Mouse (Mus musculus): Measurements from ENCODE around the gene Wdtc1. TPM values are rescaled to one million over a fixed set of nuclear protein-coding genes. Genes with fewer than 3 reads are reported as not detected.

The Wdtc1 gene
- polyA plus RNA-seq, 2 experiments from 2014 or later = 5.5 to 8.9 TPM

GRCm38 (mm10) chr4:133281513-133281912 is 71.8 kb downstream of the Wdtc1 start:
- ATAC-seq = no peak

GRCm38 (mm10) chr4:133278482-133278881 is 74.8 kb downstream of the Wdtc1 start:
- ATAC-seq = no peak

GRCm38 (mm10) chr4:133278067-133278466 is 75.2 kb downstream of the Wdtc1 start:
- peak; percentile 8 for ATAC-seq

GRCm38 (mm10) chr4:133277104-133278026 is 75.9 kb downstream of the Wdtc1 start, which contains the start of gene Tmem222:
Gene Tmem222 (minus strand): TSS chr4:133277792.
- ATAC-seq = peak; percentile 85

GRCm38 (mm10) chr4:133270929-133271328 is 82.4 kb downstream of the Wdtc1 start:
- ATAC-seq = no peak

- ATAC-seq = no peak
Measured at GRCm38 (mm10) chr4:133269596-133269995, 83.7 kb downstream of the Wdtc1 start.

- no peak for ATAC-seq
Measured at GRCm38 (mm10) chr4:133268931-133269330, 84.3 kb downstream of the Wdtc1 start.

GRCm38 (mm10) chr4:133266248-133266880 is 86.9 kb downstream of the Wdtc1 start:
- no peak for ATAC-seq

- no peak for ATAC-seq
Measured at GRCm38 (mm10) chr4:133265759-133266158, 87.5 kb downstream of the Wdtc1 start.

GRCm38 (mm10) chr4:133265297-133265696 is 88.0 kb downstream of the Wdtc1 start:
- ATAC-seq = no peak

GRCm38 (mm10) chr4:133264559-133264958 is 88.7 kb downstream of the Wdtc1 start:
- no peak for ATAC-seq

- no peak for ATAC-seq
Measured at GRCm38 (mm10) chr4:133263756-133264155, 89.5 kb downstream of the Wdtc1 start.

- peak; percentile 58 for ATAC-seq
Measured at GRCm38 (mm10) chr4:133262882-133263281, 90.4 kb downstream of the Wdtc1 start, which contains the start of gene Sytl1. Gene Sytl1 (minus strand): TSS chr4:133263113.

GRCm38 (mm10) chr4:133262375-133262765 is 90.9 kb downstream of the Wdtc1 start:
- ATAC-seq = no peak

GRCm38 (mm10) chr4:133261641-133262374 is 91.5 kb downstream of the Wdtc1 start:
- ATAC-seq = peak; percentile 71

- no peak for ATAC-seq
Measured at GRCm38 (mm10) chr4:133257798-133258408, 95.4 kb downstream of the Wdtc1 start.

GRCm38 (mm10) chr4:133257230-133257629 is 96.1 kb downstream of the Wdtc1 start:
- no peak for ATAC-seq

GRCm38 (mm10) chr4:133256820-133257219 is 96.5 kb downstream of the Wdtc1 start:
- no peak for ATAC-seq

GRCm38 (mm10) chr4:133255392-133255791 is 97.9 kb downstream of the Wdtc1 start:
- ATAC-seq = no peak

GRCm38 (mm10) chr4:133253412-133253811 is 99.9 kb downstream of the Wdtc1 start:
- ATAC-seq = no peak

GRCm38 (mm10) chr4:133252089-133252488 is 101.2 kb downstream of the Wdtc1 start:
- no peak for ATAC-seq

- no peak for ATAC-seq
Measured at GRCm38 (mm10) chr4:133251214-133251613, 102.1 kb downstream of the Wdtc1 start.
